Mouse (Mus musculus) hematopoietic multipotent progenitor cell, adult 10-12 weeks (in vitro differentiated cells): ENCODE measurements around the gene Zfp36l1. TPM values are rescaled to one million over a fixed set of nuclear protein-coding genes. Genes with fewer than 3 reads are reported as not detected.

Source experiments
- polyA plus RNA-seq: library from polyadenylated mRNA; stranded (reverse); fragments of >175 nt; gene quantifications from 2 replicates; pipeline ENCODE4 v1.2.3, GENCODE M21; 2012; ENCODE audit warnings: low replicate concordance

Gene Zfp36l1
- polyA plus RNA-seq: 1,241 and 2,354 TPM in 2 replicates

GRCm38 (mm10) chr12:80112852-80113551, at the start of gene Zfp36l1:
TSS of gene Zfp36l1 (minus strand) at chr12:80113013.

Other genes with a start within 250 kb of the Zfp36l1 start
- gene Actn1, start 147.4 kb upstream of the Zfp36l1 start, polyA plus RNA-seq: 117 and 139 TPM in 2 replicates